Mouse (Mus musculus): ENCODE measurements at regions not wholly inside any gene's neighbourhood (a gene's known extent, or its start where the extent isn't known, plus 50 kb on each side); places are given as distances from the start of the nearest gene placed in this dataset.

DNA sequence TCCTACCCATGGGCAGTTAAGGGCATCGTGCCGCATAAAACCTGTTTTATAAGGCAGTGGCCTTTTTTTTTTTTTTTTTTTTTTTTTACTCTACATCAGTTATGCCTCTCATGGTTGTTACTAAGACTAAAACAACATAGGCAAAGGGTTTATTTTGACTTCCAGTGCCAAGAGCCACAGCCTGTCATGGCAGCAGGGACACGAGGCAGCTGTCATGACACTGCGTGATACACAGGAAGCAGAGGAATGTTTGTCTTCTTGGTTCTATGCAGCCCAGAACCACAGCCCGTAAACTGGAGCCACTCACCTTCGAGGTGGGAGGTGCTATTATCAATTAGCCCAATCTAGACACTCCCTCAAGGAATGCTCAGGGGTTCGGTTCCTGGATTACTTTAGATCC, 81.3 kb upstream of the Kcnk2 start:
- intact Hi-C loops (cut with DNase I; ENCODE audit: low total_unique reads) = no loop called here
- DNase-seq = no peak

DNA sequence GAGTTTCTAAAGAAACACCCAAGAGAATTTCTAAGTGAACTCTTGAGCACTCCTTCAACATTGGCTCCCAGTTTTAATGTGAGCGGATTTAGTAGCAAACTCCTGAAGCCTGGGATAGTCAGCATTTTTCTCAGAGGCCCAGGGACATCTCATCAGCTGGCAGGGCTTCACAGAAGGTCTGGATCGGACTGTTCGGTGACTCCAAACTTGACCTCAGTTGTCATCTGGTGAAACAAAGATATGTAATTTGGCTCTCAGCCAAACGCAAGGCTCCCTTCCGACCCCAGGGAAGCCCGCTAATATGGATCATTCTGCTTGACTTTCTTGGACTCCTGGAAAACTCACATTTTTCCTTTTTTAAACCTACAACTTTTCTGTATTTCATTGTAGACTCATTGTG, 76.0 kb upstream of the Kcnk2 start:
- intact Hi-C loops (cut with DNase I; ENCODE audit: low total_unique reads) = no loop called here

DNA sequence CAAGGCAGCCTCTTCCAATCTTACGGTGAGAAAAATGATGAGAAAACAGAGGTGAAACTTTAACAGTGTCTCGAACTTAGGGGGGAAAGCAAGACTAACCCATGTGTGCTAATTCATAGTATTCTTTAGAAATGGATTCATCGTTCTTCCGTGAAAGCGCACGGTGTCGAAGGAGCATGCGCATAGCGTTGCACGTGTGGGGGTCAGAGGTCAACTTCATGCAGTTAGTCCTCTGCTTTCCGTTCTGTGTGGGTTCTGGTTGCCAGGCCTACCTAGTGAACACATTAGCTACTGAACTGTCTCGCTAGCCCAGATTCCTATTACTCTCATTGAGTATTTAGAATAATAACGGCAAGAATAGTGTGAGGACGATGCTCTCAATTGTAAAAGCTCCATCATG, 74.7 kb upstream of the Kcnk2 start:
- DNase-seq = no peak
- intact Hi-C loops (cut with DNase I; ENCODE audit: low total_unique reads) = no loop called here

More for the DNA sequence above, 76.0 kb upstream of the Kcnk2 start:
- no peak for DNase-seq

DNA sequence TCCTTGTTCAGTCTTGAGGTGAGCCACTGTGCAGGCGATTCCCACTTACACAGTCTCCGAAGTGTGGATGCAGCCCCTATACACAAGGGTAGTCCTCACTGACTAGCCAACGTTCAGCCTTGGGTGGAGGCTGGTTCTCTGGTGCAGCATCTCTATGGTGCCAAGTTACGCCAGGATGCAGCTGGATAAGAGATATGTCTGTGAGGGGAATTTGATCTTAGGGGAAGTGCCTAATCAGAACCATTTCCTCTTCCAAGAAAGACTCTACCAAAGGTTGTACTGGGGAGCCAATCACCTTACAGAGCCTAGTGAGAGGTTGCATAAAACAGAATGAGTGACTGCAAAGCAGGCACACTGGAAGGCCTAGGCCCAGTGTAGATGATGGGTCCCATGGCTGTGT, 71.0 kb upstream of the Kcnk2 start:
- intact Hi-C loops (cut with DNase I; ENCODE audit: low total_unique reads) = no loop called here
- no peak for DNase-seq

DNA sequence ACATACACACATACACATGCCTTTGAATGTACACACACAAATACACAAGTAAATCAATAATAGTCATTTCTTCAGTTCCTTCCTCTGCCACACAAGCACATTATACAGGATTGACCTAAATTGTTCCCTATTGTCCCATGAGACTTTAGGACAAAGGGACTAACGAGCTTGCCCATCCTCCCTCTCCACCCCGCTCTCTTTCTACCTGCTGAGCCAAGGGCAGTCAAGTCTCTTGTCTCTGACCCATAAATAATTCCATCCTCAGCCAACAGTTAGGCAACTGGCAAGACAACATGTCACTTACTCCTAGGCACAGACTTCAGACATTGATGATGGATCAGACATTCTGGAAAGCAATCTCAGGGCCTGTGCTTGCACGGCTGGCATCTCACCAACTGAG, 56.3 kb upstream of the Kcnk2 start:
- intact Hi-C loops (cut with DNase I; ENCODE audit: low total_unique reads) = no loop called here
- DNase-seq = no peak

Data from gastrocnemius, postnatal 14 days (tissue).